Mouse (Mus musculus) cerebral cortex, adult 2 months (tissue): ENCODE results near the gene A630076J17Rik.

Experiments used
- WGBS: fragments of 180-500 bp; shearing (Covaris S2); methylation state at CpG from one replicate; pipeline ENCODE4 v1.1.7; 2018; 5-methylcytosine and 5-hydroxymethylcytosine counted together

The A630076J17Rik gene

GRCm38 (mm10) chr3:107276626-107277025 is 46.2 kb downstream of the A630076J17Rik start:
- 90% methylated on average over 3 of the region's 3 CpGs for WGBS

DNA sequence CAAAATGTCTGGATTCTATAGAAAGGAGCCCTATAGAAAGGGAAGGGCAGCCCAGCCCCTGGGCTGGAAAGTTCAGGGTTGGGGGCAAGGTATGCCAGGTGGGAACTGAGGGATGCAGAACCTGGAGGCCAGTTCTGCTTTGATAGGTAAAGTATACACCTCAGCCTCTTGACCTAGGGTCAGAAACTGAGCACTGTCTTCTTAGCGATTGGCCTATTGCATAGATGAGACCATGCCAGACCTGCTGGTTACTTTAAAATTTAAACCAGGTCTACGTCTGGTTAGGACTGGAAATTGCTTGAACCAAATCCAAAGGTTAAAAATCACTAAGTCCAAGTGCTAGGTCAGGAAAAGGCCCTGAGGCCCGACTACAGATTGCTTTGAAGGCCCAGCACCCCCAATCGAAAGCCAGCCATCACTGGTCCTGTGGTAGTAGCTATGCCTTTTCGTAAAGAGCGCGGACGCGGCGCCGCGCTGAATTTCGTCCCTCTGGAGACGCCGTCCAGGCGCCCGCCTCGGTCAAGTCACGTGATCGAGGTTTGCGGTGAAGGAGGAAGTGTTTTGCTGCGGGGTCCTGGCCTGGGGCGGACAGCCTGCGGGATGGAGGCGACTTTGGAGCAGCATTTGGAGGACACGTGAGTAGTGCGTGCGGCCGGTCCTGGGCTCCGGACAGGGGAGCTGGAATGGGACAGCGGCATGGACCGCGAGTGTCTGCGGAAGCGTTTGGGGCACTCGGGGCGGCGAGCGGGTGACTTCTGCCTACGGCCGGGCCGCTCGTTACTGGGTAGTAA is 48.3 kb downstream of the A630076J17Rik start, which contains the start of gene Lamtor5:
Lamtor5 (plus strand) TSS at position 380 of the 791 bp plus-strand sequence.
- WGBS, result 1% methylated on average over 43 of the region's 43 CpGs
